Mouse (Mus musculus): ENCODE data around the gene Cenpu. TPM values are rescaled to one million over a fixed set of nuclear protein-coding genes. Genes with fewer than 3 reads are reported as not detected.
"Not testable (repeated sequence)": the region's sequence is repeated elsewhere in the genome, so short reads cannot be mapped to it uniquely, and the experiment has no call there.

The Cenpu gene
- total RNA-seq, 2 experiments from 2014 or later = 2.6 TPM

GRCm38 (mm10) chr8:46547245-46547644 is 4.6 kb upstream of the Cenpu start:
- DNase-seq (ENCODE audit: low spot score in 2 of 2) = no peak

DNA sequence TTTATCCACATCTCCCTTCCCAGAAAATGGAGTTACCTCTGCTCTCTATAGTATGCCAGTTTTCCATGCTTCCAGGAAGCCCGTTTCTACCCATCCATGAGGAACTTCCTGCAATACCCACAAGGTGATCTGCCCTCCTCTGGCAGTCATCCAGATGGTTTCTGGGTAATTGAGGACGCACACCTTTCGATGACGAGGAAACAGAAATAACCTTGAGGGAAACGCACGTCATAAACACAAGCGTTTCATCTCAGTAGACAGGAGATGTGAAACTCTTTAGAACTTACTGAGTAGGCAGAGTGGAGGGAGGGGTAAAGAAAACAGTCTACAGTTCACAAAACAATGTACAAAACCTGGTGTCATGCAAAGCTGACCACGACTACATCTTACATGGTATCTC is 1.8 kb upstream of the Cenpu start:
- no peak for DNase-seq (ENCODE audit: low spot score in 2 of 2)

- no peak for DNase-seq (ENCODE audit: low spot score in 2 of 2)
Measured at GRCm38 (mm10) chr8:46551029-46551428, 799 bp upstream of the Cenpu start.

DNA sequence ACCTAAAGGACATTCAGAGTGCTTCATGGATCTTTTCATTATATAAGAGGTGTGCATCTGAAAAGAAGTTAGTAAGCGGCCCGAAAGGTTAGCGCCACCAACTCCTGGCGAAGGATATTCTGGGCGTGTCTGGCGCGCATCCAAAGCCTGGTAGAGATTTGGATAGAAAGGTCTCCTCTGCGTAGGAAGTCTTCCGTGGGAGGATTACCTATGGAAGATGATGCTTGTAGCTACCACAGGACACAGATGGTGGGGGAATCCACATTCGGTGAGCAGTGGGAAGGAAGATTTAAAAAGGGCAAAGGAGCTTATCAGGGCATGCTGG is 575 bp downstream of the Cenpu start:
- peak in 1 of 2 experiments; percentile 20 for DNase-seq (ENCODE audit: low spot score in 2 of 2)

GRCm38 (mm10) chr8:46559428-46559827 is 7.6 kb downstream of the Cenpu start:
- DNase-seq (ENCODE audit: low spot score in 2 of 2) = peak in 1 of 2 experiments; percentile 27

- DNase-seq (ENCODE audit: low spot score in 2 of 2) = no peak
Measured at GRCm38 (mm10) chr8:46562333-46562732, 10.5 kb downstream of the Cenpu start.

- DNase-seq (ENCODE audit: low spot score in 2 of 2) = peak; percentile 85 to 91
Measured at GRCm38 (mm10) chr8:46566914-46567529, 15.2 kb downstream of the Cenpu start.

- peak in 1 of 2 experiments; percentile 35 for DNase-seq (ENCODE audit: low spot score in 2 of 2)
Measured at GRCm38 (mm10) chr8:46567946-46568345, 16.1 kb downstream of the Cenpu start.

DNA sequence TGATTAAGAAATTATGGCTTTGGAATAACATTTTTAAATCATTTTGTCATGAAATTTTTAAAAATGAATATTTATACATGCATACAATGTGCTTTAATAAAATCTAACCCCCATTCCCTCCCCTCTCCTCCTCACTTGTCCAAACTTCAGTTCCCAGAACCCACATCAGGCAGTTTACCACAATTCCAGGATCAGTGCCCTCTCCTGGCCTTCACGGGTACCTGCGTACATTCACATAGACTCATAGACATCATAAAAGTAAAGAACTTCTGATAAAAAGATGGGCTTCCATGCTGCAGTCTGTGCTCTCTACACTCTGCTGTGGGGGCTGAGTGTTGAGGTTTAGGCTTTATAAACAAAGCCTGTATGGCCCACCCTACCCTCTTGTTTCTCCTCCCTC is 17.1 kb downstream of the Cenpu start:
- no peak for DNase-seq (ENCODE audit: low spot score in 2 of 2)

GRCm38 (mm10) chr8:46569659-46570441 is 18.0 kb downstream of the Cenpu start:
- no peak for DNase-seq (ENCODE audit: low spot score in 2 of 2)

- no peak for DNase-seq (ENCODE audit: low spot score in 2 of 2)
Measured at GRCm38 (mm10) chr8:46570673-46571072, 18.8 kb downstream of the Cenpu start.

DNA sequence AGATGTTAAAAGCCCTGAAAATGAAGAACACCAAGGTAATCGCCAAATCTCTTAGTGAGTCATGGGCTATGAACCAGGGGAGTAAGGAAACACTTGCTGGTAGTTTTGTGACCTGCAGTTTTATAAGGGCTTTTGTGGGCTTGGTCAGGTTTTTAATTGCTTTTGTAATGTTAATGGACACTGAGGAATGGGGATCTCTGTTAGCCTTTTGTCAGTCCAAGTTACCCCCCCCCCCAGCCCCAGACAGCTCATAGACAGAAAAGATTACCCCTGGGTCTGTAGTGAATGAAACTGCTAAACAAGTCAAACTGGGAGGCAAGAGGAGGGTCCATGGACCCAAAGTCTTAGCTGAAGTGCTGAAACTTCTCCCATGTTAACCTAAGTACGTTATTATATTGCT is 21.6 kb downstream of the Cenpu start:
- no peak for DNase-seq (ENCODE audit: low spot score in 2 of 2)

- no peak for DNase-seq (ENCODE audit: low spot score in 2 of 2)
Measured at GRCm38 (mm10) chr8:46573964-46574363, 22.1 kb downstream of the Cenpu start.

- no peak for DNase-seq (ENCODE audit: low spot score in 2 of 2)
Measured at GRCm38 (mm10) chr8:46578794-46579193, 27.0 kb downstream of the Cenpu start.

DNA sequence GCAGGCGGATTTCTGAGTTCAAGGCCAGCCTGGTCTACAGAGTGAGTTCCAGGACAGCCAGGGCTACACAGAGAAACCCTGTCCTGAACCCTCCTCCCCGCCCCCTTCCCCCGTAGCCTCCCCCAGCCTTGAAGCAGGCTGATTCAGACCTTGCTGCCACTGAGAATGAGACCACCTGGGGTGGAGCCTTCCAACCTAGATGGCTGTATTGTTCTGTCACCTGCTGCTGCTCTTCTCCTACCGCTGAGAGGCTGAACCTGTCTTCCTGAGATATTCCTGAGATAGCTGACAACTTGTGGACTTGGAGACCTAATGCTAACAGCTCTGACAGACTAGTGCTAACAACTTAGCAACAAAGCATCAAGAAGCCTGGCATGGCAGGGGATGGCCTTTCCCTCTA is 32.5 kb downstream of the Cenpu start:
- DNase-seq (ENCODE audit: low spot score in 2 of 2) = not testable (repeated sequence)

- no peak for DNase-seq (ENCODE audit: low spot score in 2 of 2)
Measured at GRCm38 (mm10) chr8:46585576-46585975, 33.7 kb downstream of the Cenpu start.

- DNase-seq (ENCODE audit: low spot score in 2 of 2) = no peak
Measured at GRCm38 (mm10) chr8:46587911-46588310, 36.1 kb downstream of the Cenpu start.

DNA sequence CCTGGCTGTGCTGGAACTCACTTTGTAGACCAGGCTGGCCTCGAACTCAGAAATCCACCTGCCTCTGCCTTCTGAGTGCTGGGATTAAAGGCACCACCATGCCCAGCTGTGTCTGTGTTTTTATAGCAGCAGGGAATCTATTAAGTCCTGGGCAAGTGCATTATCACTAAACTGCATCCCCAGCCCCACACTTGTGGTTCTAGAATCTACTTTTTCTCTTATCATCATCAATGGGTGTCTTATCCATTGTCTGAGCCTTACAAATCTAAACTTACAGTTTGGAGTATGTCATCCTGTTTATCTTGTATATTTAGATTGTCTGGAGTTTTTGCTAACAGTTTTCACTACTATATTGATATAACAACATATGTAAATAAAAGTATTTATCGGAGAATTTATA is 36.8 kb downstream of the Cenpu start:
- no peak for DNase-seq (ENCODE audit: low spot score in 2 of 2)

GRCm38 (mm10) chr8:46593067-46593466 is 41.2 kb downstream of the Cenpu start:
- no peak for DNase-seq (ENCODE audit: low spot score in 2 of 2)

- no peak for DNase-seq (ENCODE audit: low spot score in 2 of 2)
Measured at GRCm38 (mm10) chr8:46593772-46594171, 41.9 kb downstream of the Cenpu start.

DNA sequence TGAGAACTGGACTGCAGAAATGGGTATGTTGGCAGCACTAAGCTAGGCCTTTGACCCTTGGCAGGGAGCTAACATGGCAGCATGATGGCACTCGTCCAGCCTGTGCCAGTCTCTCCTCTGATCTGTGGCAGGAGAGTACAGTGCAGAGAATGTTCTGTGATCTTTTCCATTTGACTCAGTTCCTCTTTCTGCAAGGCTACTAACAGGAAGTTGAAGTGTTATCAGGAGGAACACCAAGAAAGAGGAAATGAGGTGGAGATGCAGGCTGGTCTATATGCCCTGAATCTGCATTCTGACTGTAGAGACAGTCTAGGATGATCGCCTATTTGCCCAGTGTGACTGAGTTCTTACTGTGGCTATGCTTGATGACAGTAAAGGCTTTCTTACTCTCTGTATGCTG is 43.8 kb downstream of the Cenpu start:
- DNase-seq (ENCODE audit: low spot score in 2 of 2) = no peak

GRCm38 (mm10) chr8:46596530-46596929 is 44.7 kb downstream of the Cenpu start:
- no peak for DNase-seq (ENCODE audit: low spot score in 2 of 2)

GRCm38 (mm10) chr8:46597411-46597810 is 45.6 kb downstream of the Cenpu start:
- no peak for DNase-seq (ENCODE audit: low spot score in 2 of 2)
